Mouse (Mus musculus) frontal cortex, adult (tissue): Measurements from ENCODE around the gene Gm7358.
"Not testable (repeated sequence)": the region's sequence is repeated elsewhere in the genome, so short reads cannot be mapped to it uniquely, and the experiment has no call there.

Experiments
- ATAC-seq: cut with Nextera tagmentation; 2 replicates; pipeline ENCODE4 v1.9.2; 2017; ENCODE audit warnings: mild to moderate bottlenecking, moderate library complexity, mixed read lengths; ENCODE audit not compliant: low TSS enrichment

Gene Gm7358

GRCm38 (mm10) chr17:14059431-14059830 is at the start of gene Gm7358:
Gene Gm7358, minus strand, starts transcription at chr17:14059531.
- ATAC-seq: not testable (repeated sequence)

- ATAC-seq: not testable (repeated sequence)
Measured at GRCm38 (mm10) chr17:14103018-14103417, 43.7 kb upstream of the Gm7358 start.

GRCm38 (mm10) chr17:14101446-14101980 is 42.2 kb upstream of the Gm7358 start:
- not testable (repeated sequence) for ATAC-seq

GRCm38 (mm10) chr17:14099886-14100285 is 40.6 kb upstream of the Gm7358 start:
- ATAC-seq: not testable (repeated sequence)

- ATAC-seq: not testable (repeated sequence)
Measured at GRCm38 (mm10) chr17:14094165-14094564, 34.8 kb upstream of the Gm7358 start.

GRCm38 (mm10) chr17:14086629-14087028 is 27.3 kb upstream of the Gm7358 start:
- ATAC-seq: not testable (repeated sequence)

- ATAC-seq: peak; percentile 94
Measured at GRCm38 (mm10) chr17:14041880-14042279, 17.5 kb downstream of the Gm7358 start.

- not testable (repeated sequence) for ATAC-seq
Measured at GRCm38 (mm10) chr17:14037012-14037411, 22.3 kb downstream of the Gm7358 start.

- ATAC-seq: not testable (repeated sequence)
Measured at GRCm38 (mm10) chr17:14036113-14036512, 23.2 kb downstream of the Gm7358 start.
